Mouse (Mus musculus) kidney, embryonic 16.5 days (tissue): Measurements from ENCODE around the gene H1f0. TPM values are rescaled to one million over a fixed set of nuclear protein-coding genes. Genes with fewer than 3 reads are reported as not detected.

ENCODE experiments used
- ATAC-seq: fragments of 200-750 bp; cut with Nextera tagmentation; 2 replicates; pipeline ENCODE4 v1.8.0; 2017; ENCODE audit warnings: moderate TSS enrichment; ENCODE audit not compliant: low FRiP score, low TSS enrichment
- H3K27ac ChIP-seq: fragments of 300-500 bp; sonication (generic); 2 replicates; pipeline ENCODE4 v1.5.1; 2014; ENCODE audit warnings: low read length
- H3K27me3 ChIP-seq: fragments of 300-500 bp; sonication (generic); 2 replicates; pipeline ENCODE4 v1.6.1; 2014; ENCODE audit warnings: low read length, control low read depth, mixed read lengths; ENCODE audit not compliant: insufficient read depth
- H3K36me3 ChIP-seq: fragments of 300-500 bp; sonication (generic); 2 replicates; pipeline ENCODE4 v1.6.1; 2014; ENCODE audit warnings: low read length, control low read depth, mixed read lengths; ENCODE audit not compliant: insufficient read depth
- H3K4me1 ChIP-seq: fragments of 300-500 bp; sonication (generic); 2 replicates; pipeline ENCODE4 v1.6.1; 2014; ENCODE audit warnings: low read length, control low read depth, mixed read lengths; ENCODE audit not compliant: insufficient read depth
- H3K4me2 ChIP-seq: fragments of 300-500 bp; sonication (generic); replicated peaks from 2 replicates; pipeline ENCODE4 v1.6.1; 2014; ENCODE audit warnings: low read depth, low read length
- H3K4me3 ChIP-seq: fragments of 300-500 bp; sonication (generic); 2 replicates; pipeline ENCODE4 v1.5.1; 2014; ENCODE audit warnings: mild to moderate bottlenecking, low read length
- H3K9ac ChIP-seq: fragments of 300-500 bp; sonication (generic); replicated peaks from 2 replicates; pipeline ENCODE4 v1.6.1; 2014; ENCODE audit warnings: low read length
- H3K9me3 ChIP-seq: fragments of 300-500 bp; sonication (generic); 2 replicates; pipeline ENCODE4 v1.6.1; 2016; ENCODE audit warnings: low read length, control low read depth
- WGBS: fragments of 180-500 bp; shearing (Covaris S2); extraction: QIAGEN DNeasy Blood & Tissue Kit; methylation state at CpG from one replicate; pipeline ENCODE4 v1.1.7; 2014; 5-methylcytosine and 5-hydroxymethylcytosine counted together
- polyA plus RNA-seq: library from polyadenylated mRNA; unstranded; fragments of >200 nt; fragmentation: Nextera tagmentation; extraction: Ambion mirVana; gene quantifications from 2 replicates; pipeline ENCODE4 v1.2.1, GENCODE M21; 2015

H1f0 gene
- polyA plus RNA-seq, 1 experiment from 2014 or later = 521 TPM

GRCm38 (mm10) chr15:78989152-78990092, 38.8 kb upstream of the H1f0 start:
- H3K9ac ChIP-seq = 0 out of 2 replicates have a peak overlapping the region, but pooled peaks have one; percentile 20
- H3K27me3 ChIP-seq = no peaks in the 10 kb centered on the region
- no peak for ATAC-seq
- H3K4me1 ChIP-seq = peaks cover 47% of the 10 kb centered on the region
- H3K9me3 ChIP-seq = no peaks in the 10 kb centered on the region
- no peak overlapping the region for H3K27ac ChIP-seq
- H3K4me2 ChIP-seq = no peak overlapping the region
- peaks cover 57% of the 10 kb centered on the region for H3K36me3 ChIP-seq
- 86% methylated on average over 14 of the region's 14 CpGs for WGBS
- no peak overlapping the region for H3K4me3 ChIP-seq

- 86% methylated on average over 9 of the region's 9 CpGs for WGBS
Observed at GRCm38 (mm10) chr15:78990093-78990463, 38.2 kb upstream of the H1f0 start.

GRCm38 (mm10) chr15:78990970-78991525, 37.2 kb upstream of the H1f0 start:
- Histone ChIP-seq H3K36me3 (peaks cover 71% of the 10 kb centered on the region), H3K9me3 (no peaks in the 10 kb centered on the region), H3K4me2 (no peak overlapping the region), H3K4me1 (peaks cover 30% of the 10 kb centered on the region), H3K9ac (no peak overlapping the region), H3K4me3 (no peak overlapping the region), H3K27me3 (no peaks in the 10 kb centered on the region), H3K27ac (no peak overlapping the region)
- no peak for ATAC-seq
- 79% methylated on average over 25 of the region's 25 CpGs for WGBS

More at GRCm38 (mm10) chr15:78990093-78990463, 38.2 kb upstream of the H1f0 start:
- H3K9ac ChIP-seq = 0 out of 2 replicates have a peak overlapping the region, but pooled peaks have one; percentile 20
- H3K9me3 ChIP-seq = no peaks in the 10 kb centered on the region
- peaks cover 40% of the 10 kb centered on the region for H3K4me1 ChIP-seq
- H3K4me3 ChIP-seq = no peak overlapping the region
- H3K36me3 ChIP-seq = peaks cover 62% of the 10 kb centered on the region
- H3K27me3 ChIP-seq = no peaks in the 10 kb centered on the region
- no peak overlapping the region for H3K27ac ChIP-seq
- no peak overlapping the region for H3K4me2 ChIP-seq
- ATAC-seq = no peak

DNA sequence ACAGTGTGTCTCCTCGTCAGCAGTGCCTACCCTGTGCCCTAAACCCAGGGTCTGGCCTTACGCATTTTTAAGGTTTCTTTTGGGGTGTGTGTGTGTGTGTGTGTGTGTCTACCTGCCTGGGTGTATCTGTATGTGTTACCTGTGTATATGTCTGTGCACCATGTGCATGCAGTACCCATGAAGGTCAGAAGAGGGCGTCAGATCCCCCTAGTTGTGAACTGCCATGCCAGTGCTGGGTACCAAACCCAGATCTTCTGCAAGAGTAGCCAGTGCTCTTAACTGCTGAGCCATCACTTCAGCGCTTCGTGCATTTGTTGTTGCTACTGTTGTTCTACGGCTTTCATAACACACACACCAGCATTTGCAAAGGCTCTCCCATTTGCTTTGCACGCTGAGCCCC, 36.0 kb upstream of the H1f0 start:
- Histone ChIP-seq H3K4me2 (no peak overlapping the region), H3K4me1 (peaks cover 19% of the 10 kb centered on the region), H3K9ac (no peak overlapping the region), H3K4me3 (no peak overlapping the region), H3K27ac (no peak overlapping the region), H3K27me3 (no peaks in the 10 kb centered on the region), H3K9me3 (no peaks in the 10 kb centered on the region), H3K36me3 (peaks cover 76% of the 10 kb centered on the region)
- ATAC-seq = no peak
- WGBS = 90% methylated on average over 7 of the region's 7 CpGs

- Histone ChIP-seq H3K9me3 (no peaks in the 10 kb centered on the region), H3K36me3 (peaks cover 79% of the 10 kb centered on the region), H3K4me2 (no peak overlapping the region), H3K4me3 (no peak overlapping the region), H3K4me1 (peaks cover 15% of the 10 kb centered on the region), H3K27me3 (no peaks in the 10 kb centered on the region), H3K27ac (no peak overlapping the region), H3K9ac (no peak overlapping the region)
- no peak for ATAC-seq
- WGBS = 96% methylated on average over 24 of the region's 24 CpGs
Observed at GRCm38 (mm10) chr15:78992925-78993324, 35.3 kb upstream of the H1f0 start.

DNA sequence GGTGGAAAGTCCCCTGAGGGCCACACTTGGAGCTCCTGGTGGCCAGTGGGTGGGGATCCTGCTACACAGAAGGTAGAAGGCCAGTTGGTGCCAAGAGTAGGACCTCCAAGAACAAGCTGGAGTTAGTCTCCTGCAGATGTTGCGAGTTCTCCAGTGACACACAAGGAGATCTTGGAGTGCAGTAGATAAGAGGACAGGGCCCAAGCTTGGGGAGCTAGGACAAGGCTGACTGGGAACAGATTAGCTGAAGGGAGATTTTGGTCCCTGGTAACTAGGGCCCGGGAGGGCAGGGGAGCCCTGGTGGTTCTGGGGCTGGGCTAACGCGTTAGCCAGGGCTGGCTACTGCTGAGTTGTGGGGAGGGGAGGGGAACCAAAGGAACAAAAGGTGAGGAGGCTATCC, 32.3 kb upstream of the H1f0 start:
- no peak overlapping the region for H3K4me2 ChIP-seq
- no peaks in the 10 kb centered on the region for H3K27me3 ChIP-seq
- WGBS = 84% methylated on average over 4 of the region's 4 CpGs
- no peak overlapping the region for H3K4me3 ChIP-seq
- peaks cover 29% of the 10 kb centered on the region for H3K4me1 ChIP-seq
- H3K9ac ChIP-seq = no peak overlapping the region
- peaks cover 73% of the 10 kb centered on the region for H3K36me3 ChIP-seq
- H3K9me3 ChIP-seq = no peaks in the 10 kb centered on the region
- H3K27ac ChIP-seq = no peak overlapping the region
- ATAC-seq = no peak

- ATAC-seq = no peak
- peaks cover 73% of the 10 kb centered on the region for H3K36me3 ChIP-seq
- no peak overlapping the region for H3K27ac ChIP-seq
Observed at GRCm38 (mm10) chr15:78996663-78997062, 31.6 kb upstream of the H1f0 start.

GRCm38 (mm10) chr15:78998348-78998747, 29.9 kb upstream of the H1f0 start:
- no peak for ATAC-seq
- Histone ChIP-seq H3K4me1 (peaks cover 38% of the 10 kb centered on the region), H3K27me3 (no peaks in the 10 kb centered on the region), H3K9ac (no peak overlapping the region), H3K4me2 (no peak overlapping the region), H3K27ac (no peak overlapping the region), H3K4me3 (no peak overlapping the region), H3K36me3 (peaks cover 72% of the 10 kb centered on the region), H3K9me3 (no peaks in the 10 kb centered on the region)
- 57% methylated on average over 8 of the region's 8 CpGs for WGBS

More at GRCm38 (mm10) chr15:78996663-78997062, 31.6 kb upstream of the H1f0 start:
- Histone ChIP-seq H3K9me3 (no peaks in the 10 kb centered on the region), H3K4me2 (no peak overlapping the region), H3K4me1 (peaks cover 34% of the 10 kb centered on the region), H3K27me3 (no peaks in the 10 kb centered on the region), H3K4me3 (no peak overlapping the region), H3K9ac (no peak overlapping the region)
- 82% methylated on average over 3 of the region's 3 CpGs for WGBS

DNA sequence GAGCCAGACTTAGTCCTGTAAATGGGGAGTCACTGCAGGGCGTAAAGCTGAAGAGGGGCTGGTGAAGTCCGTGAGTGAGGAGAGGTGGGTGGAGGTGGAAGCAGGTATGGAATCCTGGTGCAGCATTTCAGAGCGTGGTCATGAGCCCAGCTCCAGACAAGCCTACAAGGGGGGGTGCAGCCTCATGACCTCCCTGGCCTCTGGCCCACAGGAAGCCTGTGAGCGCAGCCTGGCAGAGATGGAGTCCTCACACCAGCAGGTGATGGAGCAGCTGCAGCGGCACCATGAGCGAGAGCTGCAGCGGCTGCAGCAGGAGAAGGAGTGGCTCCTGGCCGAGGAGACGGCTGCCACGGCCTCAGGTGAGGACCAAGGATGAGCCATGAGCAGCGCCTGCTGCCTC, 28.7 kb upstream of the H1f0 start:
- H3K9ac ChIP-seq = 0 out of 2 replicates have a peak overlapping the region, but pooled peaks have one; percentile 41
- no peak for ATAC-seq
- peaks cover 72% of the 10 kb centered on the region for H3K36me3 ChIP-seq
- H3K4me1 ChIP-seq = peaks cover 38% of the 10 kb centered on the region
- no peak overlapping the region for H3K4me2 ChIP-seq
- no peaks in the 10 kb centered on the region for H3K27me3 ChIP-seq
- H3K9me3 ChIP-seq = no peaks in the 10 kb centered on the region
- H3K27ac ChIP-seq = no peak overlapping the region
- no peak overlapping the region for H3K4me3 ChIP-seq
- WGBS = 79% methylated on average over 11 of the region's 11 CpGs

GRCm38 (mm10) chr15:79000357-79000791, 27.9 kb upstream of the H1f0 start:
- Histone ChIP-seq H3K27me3 (no peaks in the 10 kb centered on the region), H3K9ac (no peak overlapping the region), H3K27ac (no peak overlapping the region), H3K4me3 (no peak overlapping the region), H3K4me1 (peaks cover 38% of the 10 kb centered on the region), H3K4me2 (no peak overlapping the region), H3K36me3 (peaks cover 72% of the 10 kb centered on the region), H3K9me3 (no peaks in the 10 kb centered on the region)
- WGBS = 70% methylated on average over 7 of the region's 7 CpGs
- ATAC-seq = no peak
